Mouse (Mus musculus) embryonic facial prominence, embryonic 11.5 days (tissue): ENCODE results near the gene Adam22. TPM values are rescaled to one million over a fixed set of nuclear protein-coding genes. Genes with fewer than 3 reads are reported as not detected.

Experiments used
- ATAC-seq: fragments of 200-750 bp; cut with Nextera tagmentation; replicated peaks from 2 replicates; pipeline ENCODE4 v1.8.0; 2017; ENCODE audit warnings: low read depth; ENCODE audit not compliant: insufficient number of reproducible peaks, low FRiP score, low TSS enrichment
- DNase-seq: peaks from one replicate; pipeline ENCODE4 v3.0.0-alpha.2; 2015; ENCODE audit warnings: low spot score
- H3K27ac ChIP-seq: fragments of 300-500 bp; sonication (generic); replicated peaks from 2 replicates; pipeline ENCODE4 v1.5.1; 2014; ENCODE audit warnings: mild to moderate bottlenecking, low read depth, low read length, control low read depth
- H3K27me3 ChIP-seq: fragments of 300-500 bp; sonication (generic); 2 replicates; pipeline ENCODE4 v1.6.1; 2014; ENCODE audit warnings: mild to moderate bottlenecking, low read length, moderate library complexity, mixed read lengths; ENCODE audit not compliant: control insufficient read depth, insufficient read depth
- H3K36me3 ChIP-seq: fragments of 300-500 bp; sonication (generic); replicated peaks from 2 replicates; pipeline ENCODE4 v1.6.1; 2014; ENCODE audit warnings: low read depth, mild to moderate bottlenecking, low read length, moderate library complexity, mixed read lengths; ENCODE audit not compliant: control insufficient read depth, insufficient read depth
- H3K4me1 ChIP-seq: fragments of 300-500 bp; sonication (generic); 2 replicates; pipeline ENCODE4 v1.6.1; 2014; ENCODE audit warnings: low read length, mixed read lengths; ENCODE audit not compliant: control insufficient read depth, insufficient read depth
- H3K4me2 ChIP-seq: fragments of 300-500 bp; sonication (generic); 2 replicates; pipeline ENCODE4 v1.6.1; 2014; ENCODE audit warnings: low read depth, mild to moderate bottlenecking, control low read depth, low read length, moderate library complexity
- H3K4me3 ChIP-seq: fragments of 300-500 bp; sonication (generic); 2 replicates; pipeline ENCODE4 v1.5.1; 2014; ENCODE audit warnings: low read depth, low read length, control low read depth
- H3K9ac ChIP-seq: fragments of 300-500 bp; sonication (generic); replicated peaks from 2 replicates; pipeline ENCODE4 v1.6.1; 2014; ENCODE audit warnings: mild to moderate bottlenecking, control low read depth, low read length
- H3K9me3 ChIP-seq: fragments of 300-500 bp; sonication (generic); replicated peaks from 2 replicates; pipeline ENCODE4 v1.6.1; 2016; ENCODE audit warnings: mild to moderate bottlenecking, low read length, inconsistent platforms, mixed read lengths; ENCODE audit not compliant: control insufficient read depth
- WGBS: fragments of 180-500 bp; shearing (Covaris S2); extraction: QIAGEN DNeasy Blood & Tissue Kit; methylation state at CpG from one replicate; pipeline ENCODE4 v1.1.7; 2014; 5-methylcytosine and 5-hydroxymethylcytosine counted together
- polyA plus RNA-seq: library from polyadenylated mRNA; unstranded; fragments of >200 nt; fragmentation: Nextera tagmentation; extraction: Ambion mirVana; gene quantifications from 2 replicates; pipeline ENCODE4 v1.2.1, GENCODE M21; 2014

Gene Adam22
- polyA plus RNA-seq, 1 experiment from 2014 or later, result 12.1 TPM

DNA sequence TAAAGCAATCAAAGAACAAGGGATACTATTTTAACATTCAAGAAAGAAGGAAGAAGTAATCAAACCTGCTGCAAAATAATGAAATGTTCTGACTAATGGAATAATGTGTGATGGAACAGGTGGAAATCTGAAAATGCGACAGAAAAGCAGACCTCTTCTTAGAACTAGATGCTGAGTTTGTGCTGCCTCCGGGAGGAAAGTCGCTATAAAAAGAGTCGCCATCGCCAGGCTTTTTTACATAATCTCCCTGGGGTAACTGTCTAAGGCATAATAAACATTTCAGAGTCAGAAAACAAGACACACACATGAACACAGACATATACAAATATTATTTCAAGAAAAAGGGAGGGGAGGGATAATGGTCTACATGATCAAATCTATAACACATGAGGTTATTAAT lies 273.0 kb downstream of the Adam22 start:
- Histone ChIP-seq H3K4me2 (no peak overlapping the region), H3K4me1 (no peaks in the 10 kb centered on the region), H3K9me3 (no peaks in the 10 kb centered on the region), H3K36me3 (no peaks in the 10 kb centered on the region), H3K27me3 (no peaks in the 10 kb centered on the region), H3K4me3 (no peak overlapping the region), H3K27ac (no peak overlapping the region), H3K9ac (no peak overlapping the region)
- DNase-seq (peak; percentile 2), ATAC-seq (no peak)
- 70% methylated on average over 5 of the region's 5 CpGs for WGBS

DNA sequence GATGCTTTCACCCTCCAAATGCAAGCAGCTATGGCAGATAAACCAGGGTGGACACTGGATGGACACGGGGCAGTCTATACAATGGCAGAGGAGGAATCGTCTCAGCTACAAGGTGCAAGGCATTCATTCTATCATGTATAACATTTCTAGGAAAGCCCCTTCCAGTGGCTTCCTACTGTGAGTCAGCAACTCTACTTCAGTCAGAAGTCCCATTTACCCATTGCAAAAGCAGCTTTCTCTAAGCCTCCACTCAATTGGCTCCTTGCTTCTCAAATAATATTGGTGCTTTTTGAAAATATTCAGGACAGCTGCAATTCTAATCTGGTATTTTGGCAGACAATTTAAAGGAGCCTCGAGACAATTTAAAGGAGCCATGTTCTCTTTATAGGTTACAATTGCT lies 279.8 kb downstream of the Adam22 start:
- 89% methylated on average over 3 of the region's 3 CpGs for WGBS
- Histone ChIP-seq H3K27ac (no peak overlapping the region), H3K9ac (no peak overlapping the region), H3K4me2 (no peak overlapping the region), H3K27me3 (no peaks in the 10 kb centered on the region), H3K36me3 (no peaks in the 10 kb centered on the region), H3K4me3 (no peak overlapping the region), H3K9me3 (no peaks in the 10 kb centered on the region), H3K4me1 (no peaks in the 10 kb centered on the region)
- DNase-seq, result no peak
- no peak for ATAC-seq

- 86% methylated on average over 3 of the region's 3 CpGs for WGBS
- no peak for ATAC-seq
These were observed 282.3 kb downstream of the Adam22 start for GRCm38 (mm10) chr5:8085661-8086060.

DNA sequence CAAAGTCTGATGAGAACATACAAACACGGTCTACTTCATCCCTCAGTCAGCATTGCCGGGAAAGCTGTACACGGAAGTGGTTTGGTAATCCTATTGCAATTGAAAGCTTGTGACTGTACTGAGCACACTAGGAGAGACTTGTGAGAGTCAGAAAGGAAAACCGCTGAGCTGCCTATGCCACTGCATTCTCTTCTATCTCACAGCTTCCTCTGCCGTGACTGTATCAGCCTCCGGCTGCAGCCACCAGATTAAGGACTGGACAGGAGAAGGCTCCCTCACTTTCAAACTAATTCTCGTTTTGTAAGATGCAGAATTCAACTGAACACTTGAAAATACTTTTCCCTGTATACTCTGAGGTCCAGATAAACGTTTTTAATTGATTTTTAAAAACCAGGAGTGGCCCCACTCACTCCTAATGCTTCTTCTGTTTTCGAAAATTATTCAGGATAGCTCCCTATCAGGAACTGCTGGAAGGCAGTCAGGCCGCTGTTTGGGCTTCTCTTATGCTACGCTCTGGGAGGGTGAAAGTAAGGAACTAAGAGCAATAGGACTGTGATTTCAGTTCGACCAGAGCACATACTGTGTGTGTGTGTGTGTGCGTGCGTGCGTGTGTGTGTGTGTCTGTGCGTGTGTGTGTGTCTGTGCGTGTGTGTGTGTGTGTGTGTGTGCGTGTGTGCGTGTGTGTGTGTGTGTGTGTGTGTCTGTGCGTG lies 285.0 kb downstream of the Adam22 start:
- Histone ChIP-seq H3K36me3 (no peaks in the 10 kb centered on the region), H3K4me2 (no peak overlapping the region), H3K9me3 (no peaks in the 10 kb centered on the region), H3K4me3 (no peak overlapping the region), H3K4me1 (no peaks in the 10 kb centered on the region), H3K9ac (no peak overlapping the region), H3K27me3 (no peaks in the 10 kb centered on the region), H3K27ac (no peak overlapping the region)
- DNase-seq (no peak), ATAC-seq (no peak)
- WGBS, result 73% methylated on average over 20 of the region's 20 CpGs

More at GRCm38 (mm10) chr5:8085661-8086060, 282.3 kb downstream of the Adam22 start:
- Histone ChIP-seq H3K4me3 (no peak overlapping the region), H3K9me3 (no peaks in the 10 kb centered on the region), H3K27ac (no peak overlapping the region), H3K4me1 (no peaks in the 10 kb centered on the region), H3K27me3 (no peaks in the 10 kb centered on the region), H3K36me3 (no peaks in the 10 kb centered on the region), H3K4me2 (no peak overlapping the region), H3K9ac (no peak overlapping the region)
- no peak for DNase-seq

- no peak overlapping the region for H3K27ac ChIP-seq
- H3K9me3 ChIP-seq, result no peaks in the 10 kb centered on the region
- H3K27me3 ChIP-seq, result no peaks in the 10 kb centered on the region
- 80% methylated on average over 8 of the region's 8 CpGs for WGBS
- H3K9ac ChIP-seq, result no peak overlapping the region
- no peak overlapping the region for H3K4me2 ChIP-seq
- no peak overlapping the region for H3K4me3 ChIP-seq
- no peak for ATAC-seq
- DNase-seq, result no peak
- H3K4me1 ChIP-seq, result no peaks in the 10 kb centered on the region
- no peaks in the 10 kb centered on the region for H3K36me3 ChIP-seq
These were observed 290.5 kb downstream of the Adam22 start for GRCm38 (mm10) chr5:8077481-8077880.

- H3K27ac ChIP-seq, result no peak overlapping the region
- no peak overlapping the region for H3K4me2 ChIP-seq
- H3K9ac ChIP-seq, result no peak overlapping the region
- H3K4me1 ChIP-seq, result no peaks in the 10 kb centered on the region
- H3K27me3 ChIP-seq, result no peaks in the 10 kb centered on the region
- no peaks in the 10 kb centered on the region for H3K36me3 ChIP-seq
- no peaks in the 10 kb centered on the region for H3K9me3 ChIP-seq
- no peak for ATAC-seq
- WGBS, result 91% methylated on average over 9 of the region's 9 CpGs
- no peak for DNase-seq
- H3K4me3 ChIP-seq, result no peak overlapping the region
These were observed 293.9 kb downstream of the Adam22 start for GRCm38 (mm10) chr5:8073901-8074561.

- Histone ChIP-seq H3K27ac (no peak overlapping the region), H3K9me3 (no peaks in the 10 kb centered on the region), H3K4me3 (no peak overlapping the region), H3K4me2 (no peak overlapping the region), H3K36me3 (no peaks in the 10 kb centered on the region), H3K9ac (no peak overlapping the region), H3K4me1 (no peaks in the 10 kb centered on the region), H3K27me3 (no peaks in the 10 kb centered on the region)
- DNase-seq (no peak), ATAC-seq (no peak)
- WGBS, result 91% methylated on average over 9 of the region's 9 CpGs
These were observed 294.6 kb downstream of the Adam22 start for GRCm38 (mm10) chr5:8073406-8073805.

GRCm38 (mm10) chr5:8063207-8063606 lies 304.8 kb downstream of the Adam22 start:
- DNase-seq (no peak), ATAC-seq (no peak)
- H3K9ac ChIP-seq, result no peak overlapping the region
- no peaks in the 10 kb centered on the region for H3K4me1 ChIP-seq
- WGBS, result 70% methylated on average over 6 of the region's 6 CpGs
- H3K4me2 ChIP-seq, result no peak overlapping the region
- no peaks in the 10 kb centered on the region for H3K9me3 ChIP-seq
- H3K4me3 ChIP-seq, result no peak overlapping the region
- H3K27me3 ChIP-seq, result no peaks in the 10 kb centered on the region
- no peak overlapping the region for H3K27ac ChIP-seq
- H3K36me3 ChIP-seq, result no peaks in the 10 kb centered on the region; the same call in none of the 2 replicates
